13 mouse cellular contexts compared by ENCODE assay signal in the genomic region with DNA sequence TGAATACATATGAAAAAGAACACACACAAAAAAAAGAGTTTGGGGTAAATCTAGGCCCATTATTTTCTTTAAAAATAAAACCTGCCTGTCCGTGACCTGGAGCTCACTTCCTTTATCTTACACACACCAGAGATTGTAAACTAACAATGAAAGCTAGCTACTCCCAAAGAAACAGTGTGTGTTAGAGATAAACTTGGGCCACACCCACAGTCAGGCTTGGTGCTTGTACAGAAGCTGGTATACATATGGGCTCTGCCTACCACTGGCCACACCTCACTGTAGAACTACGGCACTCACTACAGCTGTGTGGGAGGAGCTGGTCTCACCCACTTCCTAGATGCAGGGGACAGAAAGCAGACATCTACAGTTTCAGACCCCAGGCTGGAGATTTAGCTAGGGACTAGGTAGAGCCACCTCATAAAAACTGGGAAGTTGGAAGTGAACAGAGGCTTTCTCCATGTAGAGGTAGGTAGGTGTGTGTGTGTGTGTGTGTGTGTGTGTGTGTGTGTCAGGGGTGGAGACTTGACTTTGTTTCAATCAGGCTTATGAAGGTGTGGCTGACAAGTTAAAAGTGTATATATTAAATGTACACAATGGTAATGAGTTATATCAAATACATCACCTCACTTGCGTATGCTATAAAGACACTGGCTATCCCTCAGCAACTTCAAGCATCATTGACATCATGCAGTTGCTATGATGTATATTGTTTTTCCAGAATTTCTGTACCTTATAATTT. TPM values are rescaled to one million over a fixed set of nuclear protein-coding genes. Genes with fewer than 3 reads are reported as not detected.
DNase-seq lines count a peak whose midpoint lies in the region; ATAC-seq and TF ChIP-seq lines count a peak whose summit lies in the region.
"Had no signal": no experiment of that assay in that cellular context is flagged by ENCODE, and none has a peak within 500 bp of the region (broad histone marks: within the 10 kb centered on the region; RNA-seq: fewer than 3 reads in every experiment).

No protein-coding gene starts in this region.

- no peak for DNase-seq in heart, postnatal 14 days
- DNase-seq in G1E (ENCODE audit: low spot score): peak; percentile 67
- no peak for DNase-seq in urinary bladder, postnatal 25 days (ENCODE audit: low spot score)
- DNase-seq in adrenal gland, postnatal 36 days: no peak
- no peak for DNase-seq in cerebellum, postnatal 25 days
- DNase-seq: adrenal gland, postnatal 10 days; gastrocnemius, postnatal 14 days; kidney, postnatal 25 days had no signal

- no peaks in the 10 kb centered on the region for H3K36me3 ChIP-seq in heart, embryonic 12.5 days
- no peaks in the 10 kb centered on the region for H3K36me3 ChIP-seq in G1E (replicated peaks)
- H3K36me3 ChIP-seq in intestine, embryonic 16.5 days (ENCODE audit: control insufficient read depth, insufficient read depth, low read length): no peaks in the 10 kb centered on the region
- H3K36me3 ChIP-seq in stomach, embryonic 15.5 days: no peaks in the 10 kb centered on the region
- H3K36me3 ChIP-seq: embryonic facial prominence, embryonic 10.5 days had no signal

- H3K27me3 ChIP-seq in heart, embryonic 12.5 days (replicated peaks): no peaks in the 10 kb centered on the region
- peaks cover 3% of the 10 kb centered on the region; the same call in 1 of the 2 replicates for H3K27me3 ChIP-seq in G1E (ENCODE audit: insufficient read depth, low read length)
- no peaks in the 10 kb centered on the region for H3K27me3 ChIP-seq in intestine, embryonic 16.5 days (replicated peaks; ENCODE audit: control insufficient read depth, insufficient read depth, low read length)
- no peaks in the 10 kb centered on the region for H3K27me3 ChIP-seq in stomach, embryonic 15.5 days (replicated peaks)

- peak; percentile 96 for ATAC-seq in heart, embryonic 12.5 days (ENCODE audit: insufficient number of reproducible peaks, low FRiP score)
- ATAC-seq in G1E (ENCODE audit: extremely low read depth, insufficient number of reproducible peaks, low FRiP score, poor library complexity, severe bottlenecking): peak; percentile 100
- ATAC-seq in intestine, embryonic 16.5 days: peak; percentile 97
- ATAC-seq in stomach, embryonic 15.5 days (ENCODE audit: insufficient read depth, low FRiP score, low read depth): peak; percentile 97

- H3K27ac ChIP-seq in heart, embryonic 12.5 days (ENCODE audit: poor library complexity, severe bottlenecking): no peak overlapping the region
- H3K27ac ChIP-seq in intestine, embryonic 16.5 days (ENCODE audit: low read length): no peak overlapping the region
- no peak overlapping the region for H3K27ac ChIP-seq in stomach, embryonic 15.5 days
- H3K27ac ChIP-seq: embryonic facial prominence, embryonic 10.5 days; macrophage had no signal

- H3K4me1 ChIP-seq in heart, embryonic 12.5 days (replicated peaks): peaks cover 43% of the 10 kb centered on the region
- H3K4me1 ChIP-seq in G1E (ENCODE audit: insufficient read depth, low read depth, low read length): peaks cover 53% of the 10 kb centered on the region
- H3K4me1 ChIP-seq in intestine, embryonic 16.5 days (ENCODE audit: control insufficient read depth, insufficient read depth, low read length): no peaks in the 10 kb centered on the region
- H3K4me1 ChIP-seq in stomach, embryonic 15.5 days: no peaks in the 10 kb centered on the region

- WGBS in heart, embryonic 12.5 days: 53% methylated on average over 3 of the region's 3 CpGs
- 46% methylated on average over 3 of the region's 3 CpGs for WGBS in intestine, embryonic 16.5 days
- WGBS in stomach, embryonic 15.5 days: 62% methylated on average over 3 of the region's 3 CpGs

- intact Hi-C loops in heart, postnatal 14 days (cut with DNase I): no loop called here

- TF ChIP-seq CTCF in G1E (IDR thresholded peaks at IDR 0.05; ENCODE audit: low read depth, low read length): no peak

- H3K9me3 ChIP-seq in heart, embryonic 12.5 days (replicated peaks): no peaks in the 10 kb centered on the region
- no peaks in the 10 kb centered on the region for H3K9me3 ChIP-seq in G1E (replicated peaks)
- H3K9me3 ChIP-seq in intestine, embryonic 16.5 days (ENCODE audit: control insufficient read depth, low read length): no peaks in the 10 kb centered on the region
- no peaks in the 10 kb centered on the region for H3K9me3 ChIP-seq in stomach, embryonic 15.5 days
- H3K9me3 ChIP-seq: embryonic facial prominence, embryonic 10.5 days had no signal

- H3K4me3 ChIP-seq in heart, embryonic 12.5 days: no peak overlapping the region
- H3K4me3 ChIP-seq in G1E (ENCODE audit: low read depth, low read length): peak overlapping the region; percentile 30; the same call in 1 of the 2 replicates
- H3K4me3 ChIP-seq in intestine, embryonic 16.5 days (ENCODE audit: low read length): no peak overlapping the region
- no peak overlapping the region for H3K4me3 ChIP-seq in stomach, embryonic 15.5 days (replicated peaks)
- H3K4me3 ChIP-seq: embryonic facial prominence, embryonic 10.5 days had no signal

- H3K4me2 ChIP-seq in heart, embryonic 12.5 days: peak overlapping the region; percentile 5; the same call in 1 of the 2 replicates
- H3K4me2 ChIP-seq in intestine, embryonic 16.5 days (ENCODE audit: low read depth, low read length): no peak overlapping the region
- H3K4me2 ChIP-seq in stomach, embryonic 15.5 days: no peak overlapping the region

- H3K9ac ChIP-seq in heart, embryonic 12.5 days: no peak overlapping the region
- H3K9ac ChIP-seq in intestine, embryonic 16.5 days (ENCODE audit: low read depth, low read length): no peak overlapping the region
- H3K9ac ChIP-seq in stomach, embryonic 15.5 days: no peak overlapping the region

RNA-seq across cellular contexts. Expression of a gene that starts 41.2 kb away (rescaled TPM):
- 7.0 and 7.7 TPM in 2 replicates for polyA plus RNA-seq in heart, embryonic 12.5 days (2016; fragmentation: Nextera tagmentation; extraction: Ambion mirVana)
- total RNA-seq in heart, postnatal 14 days (2021): 1 to 10 TPM; 3.0 to 4.1 TPM
- total RNA-seq in G1E (2014; fragmentation: Nextera tagmentation) (3.1 and 3.9 TPM in 2 replicates), G1E (2017) (4.1 and 5.9 TPM in 2 replicates)
- polyA plus RNA-seq in G1E (2012): 0.34 and 0.61 TPM in 2 replicates
- polyA plus RNA-seq in intestine, embryonic 16.5 days (2015; fragmentation: Nextera tagmentation; extraction: Ambion mirVana): 2.8 and 2.9 TPM in 2 replicates
- polyA plus RNA-seq in stomach, embryonic 15.5 days (2015; fragmentation: Nextera tagmentation; extraction: Ambion mirVana): 4.5 and 5.4 TPM in 2 replicates
- 1 to 10 TPM; 1.6 to 3.1 TPM for total RNA-seq in adrenal gland, postnatal 36 days (2021)
